Mouse (Mus musculus): ENCODE data around the gene Serpina6. TPM values are rescaled to one million over a fixed set of nuclear protein-coding genes. Genes with fewer than 3 reads are reported as not detected.

Gene Serpina6
- not detected for total RNA-seq (2023)

DNA sequence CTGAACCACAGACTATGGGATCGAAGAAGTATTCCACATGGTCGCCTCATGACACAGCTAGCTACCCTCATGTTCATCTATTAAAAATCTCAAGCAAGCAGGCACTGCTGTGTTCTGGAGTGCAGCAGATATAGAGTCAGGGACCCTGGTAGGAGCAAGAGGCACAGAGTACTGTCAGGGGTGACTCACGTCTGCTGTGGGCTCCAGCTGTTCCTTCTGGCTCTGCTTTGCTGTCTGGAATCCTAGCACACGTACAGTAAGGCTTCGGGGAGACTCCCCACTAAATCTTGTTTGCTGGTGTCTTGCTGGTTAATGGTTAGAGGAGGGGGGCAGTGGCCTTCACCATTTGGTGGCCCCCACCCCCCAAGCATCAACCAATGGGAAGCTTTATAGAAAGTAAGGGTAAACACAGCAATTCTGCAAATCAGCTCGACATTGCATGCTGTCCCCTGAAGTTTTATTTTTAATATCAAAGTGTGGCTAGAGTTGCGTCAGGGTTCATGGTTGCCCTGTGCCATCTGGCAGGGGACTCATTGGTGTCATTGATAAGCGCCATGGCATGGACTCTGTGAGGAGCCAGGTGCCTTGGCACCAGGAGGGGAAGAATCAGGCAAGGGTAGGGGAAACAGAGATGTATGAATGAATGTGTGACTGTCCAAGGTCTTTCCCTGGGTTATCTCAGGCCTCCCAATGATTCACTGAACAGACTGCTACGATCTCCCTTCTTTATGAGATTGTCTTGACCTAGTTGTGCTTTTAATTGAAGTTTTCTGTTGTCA is at the start of gene Serpina6:
TSS of gene Serpina6 (minus strand) at position 365 of the 779 bp plus-strand sequence.

DNA sequence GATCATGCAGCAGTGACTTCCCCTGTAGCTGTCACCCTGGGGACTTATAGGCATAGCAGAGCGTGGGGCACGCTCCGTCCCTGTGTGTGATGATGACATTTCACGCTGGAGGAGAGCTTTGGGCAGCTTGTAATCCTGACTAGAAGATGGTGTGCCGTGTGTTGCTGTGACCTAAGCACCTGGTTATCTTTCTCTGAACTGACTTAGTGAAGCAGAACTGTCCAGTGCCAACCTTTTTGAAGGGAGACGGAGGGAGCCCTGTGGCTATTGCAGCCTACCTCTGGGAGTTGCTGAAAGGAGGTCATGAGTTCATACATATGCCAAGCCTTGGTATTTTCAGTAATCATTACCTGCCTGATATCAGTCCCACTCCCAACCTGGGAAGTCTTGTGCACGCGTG is 38.4 kb upstream of the Serpina6 start, which contains the start of gene Serpina1f:
TSS of gene Serpina1f (minus strand) at position 101 of the 400 bp plus-strand sequence.

DNA sequence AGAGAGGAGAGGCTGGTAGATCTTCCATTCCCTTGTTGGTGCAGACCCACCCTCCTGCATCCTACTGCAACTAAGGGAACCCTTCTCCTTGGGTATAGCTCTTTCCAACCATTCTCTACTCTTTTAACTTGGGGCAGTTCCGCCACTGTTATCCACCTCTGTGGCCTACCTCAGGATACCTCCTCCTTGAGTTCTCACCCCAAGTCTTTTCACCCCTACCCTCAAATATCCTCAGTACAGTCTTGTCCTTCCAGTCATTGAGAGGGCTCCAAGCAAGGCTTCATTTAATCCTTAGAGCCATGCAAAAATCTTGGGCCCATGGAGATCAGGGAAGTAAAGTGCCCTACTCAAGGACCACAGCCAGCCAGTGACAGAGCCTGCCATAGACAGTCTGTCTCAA is 19.0 kb upstream of the Serpina6 start, which contains the start of gene Serpina16:
TSS of gene Serpina16 (minus strand) at position 101 of the 400 bp plus-strand sequence.

DNA sequence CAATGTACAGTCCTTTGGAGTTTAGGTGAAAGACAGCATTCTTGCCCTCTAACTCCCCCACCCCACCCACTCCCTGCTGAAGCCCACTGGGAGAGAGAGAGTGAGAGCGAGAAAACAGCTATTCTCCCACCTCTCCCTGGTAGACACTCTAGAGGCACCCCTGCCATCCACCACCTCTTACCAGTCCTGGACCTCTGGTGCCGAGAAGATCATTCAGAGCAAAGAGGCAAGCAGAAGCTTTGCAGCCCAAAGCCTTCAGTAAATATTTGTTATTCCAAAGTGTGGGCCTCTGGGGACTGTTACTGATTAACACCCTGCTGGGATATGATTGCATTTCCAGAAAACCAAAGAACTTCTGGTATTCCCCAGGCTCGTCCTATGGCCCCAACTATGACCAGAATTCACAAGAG is 25.8 kb downstream of the Serpina6 start, which contains the start of gene Serpina10:
TSS of gene Serpina10 (minus strand) at position 242 of the 410 bp plus-strand sequence.

Other genes with a start within 250 kb of the Serpina6 start
- gene 9330161L09Rik, start 249.4 kb downstream of the Serpina6 start, total RNA-seq (2023), result 13.2 TPM
- 236 TPM for gene Ddx24, start 231.4 kb downstream of the Serpina6 start, total RNA-seq (2023)
- gene Ifi27, start 223.0 kb downstream of the Serpina6 start, total RNA-seq (2023), result 125 TPM
- 214 TPM for gene Ifi27l2a, start 213.5 kb downstream of the Serpina6 start, total RNA-seq (2023)
- not detected for gene Ifi27l2b, start 200.0 kb downstream of the Serpina6 start, total RNA-seq (2023)
- not detected for gene Ppp4r4, start 124.9 kb downstream of the Serpina6 start, total RNA-seq (2023)
- gene Serpina10, start 25.8 kb downstream of the Serpina6 start, total RNA-seq (2023), result not detected
- gene Serpina16, start 18.9 kb upstream of the Serpina6 start, total RNA-seq (2023), result not detected
- not detected for gene Serpina1f, start 38.3 kb upstream of the Serpina6 start, total RNA-seq (2023)
- not detected for gene Serpina1d, start 116.4 kb upstream of the Serpina6 start, total RNA-seq (2023)
- gene Serpina1b, start 173.2 kb upstream of the Serpina6 start, total RNA-seq (2023), result not detected
- not detected for gene Serpina1a, start 206.3 kb upstream of the Serpina6 start, total RNA-seq (2023)
- gene Serpina1c, start 247.7 kb upstream of the Serpina6 start, total RNA-seq (2023), result not detected

Measured in CD4-positive naive resting alpha-beta T cell, adult 76 days (primary cell).